Mouse (Mus musculus): Measurements from ENCODE around the gene Crb1.
"Not testable (repeated sequence)": the region's sequence is repeated elsewhere in the genome, so short reads cannot be mapped to it uniquely, and the experiment has no call there.

Crb1 gene

GRCm38 (mm10) chr1:139328811-139329210 is 48.1 kb downstream of the Crb1 start:
- no peak for DNase-seq (ENCODE audit: extremely low spot score, low spot score)

GRCm38 (mm10) chr1:139328286-139328685 is 48.6 kb downstream of the Crb1 start:
- no peak for DNase-seq (ENCODE audit: extremely low spot score, low spot score)

DNA sequence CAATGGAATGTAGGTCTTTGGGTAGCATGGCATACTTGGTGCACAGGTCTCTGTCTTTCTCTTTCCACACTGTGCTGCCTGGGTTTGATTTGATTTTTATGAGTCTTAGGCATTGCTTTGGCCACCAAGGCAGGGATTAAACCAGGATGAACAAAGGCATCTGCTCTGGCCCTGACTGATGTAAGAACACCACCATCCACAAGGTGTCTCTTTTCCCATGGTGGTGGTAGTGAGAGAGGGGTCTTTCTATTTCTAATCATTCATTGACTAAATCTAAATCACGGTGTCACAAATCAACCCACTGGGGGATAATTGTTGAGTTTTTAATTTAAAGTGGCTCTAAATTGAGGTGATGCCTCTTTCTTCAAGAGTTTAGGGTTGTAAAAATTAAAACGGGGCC is 51.5 kb downstream of the Crb1 start:
- no peak for DNase-seq (ENCODE audit: extremely low spot score, low spot score)

DNA sequence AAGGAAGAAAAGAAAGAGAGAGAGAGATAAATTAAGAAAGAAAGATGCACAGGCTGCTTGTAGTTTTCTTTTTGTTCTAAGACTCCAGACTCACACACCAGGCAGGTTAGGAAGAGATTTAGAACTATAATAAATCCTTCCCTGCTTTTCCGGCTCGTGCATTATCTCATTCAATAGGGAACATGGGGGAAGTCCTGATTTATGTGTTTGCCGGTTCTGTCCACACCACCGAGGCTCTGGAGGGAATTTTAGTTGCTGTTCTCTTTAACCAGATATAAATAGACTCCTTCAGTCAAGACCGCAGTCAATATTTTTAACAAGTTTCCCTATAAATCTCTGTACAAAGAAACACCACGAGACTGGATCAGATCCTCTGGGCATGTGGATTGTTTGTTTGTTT is 57.1 kb downstream of the Crb1 start:
- DNase-seq (ENCODE audit: extremely low spot score, low spot score) = no peak

GRCm38 (mm10) chr1:139314297-139314874 is 62.5 kb downstream of the Crb1 start:
- DNase-seq (ENCODE audit: extremely low spot score, low spot score) = no peak

DNA sequence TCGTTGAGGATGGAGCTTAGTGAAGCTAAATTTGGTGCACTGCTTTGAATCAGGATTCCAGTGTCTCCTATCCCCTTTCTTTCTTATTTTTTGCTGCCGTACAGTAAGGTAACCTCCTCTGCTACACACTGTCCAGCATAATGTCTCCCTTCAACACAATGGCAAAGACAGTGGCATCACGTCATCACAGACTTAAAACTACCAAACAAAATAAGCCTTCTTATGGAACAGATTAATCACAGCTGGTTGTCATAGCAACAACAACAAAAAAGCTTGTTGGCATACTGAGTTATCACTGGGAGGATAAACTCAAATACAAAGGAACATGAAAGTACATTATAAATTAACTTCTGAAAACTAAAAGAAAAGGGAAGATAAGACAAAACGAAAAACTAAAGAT is 68.0 kb downstream of the Crb1 start:
- no peak for DNase-seq (ENCODE audit: extremely low spot score, low spot score)

GRCm38 (mm10) chr1:139302519-139302918 is 74.4 kb downstream of the Crb1 start:
- not testable (repeated sequence) for DNase-seq (ENCODE audit: extremely low spot score, low spot score)

GRCm38 (mm10) chr1:139301830-139302229 is 75.1 kb downstream of the Crb1 start:
- DNase-seq (ENCODE audit: extremely low spot score, low spot score) = no peak

- no peak for DNase-seq (ENCODE audit: extremely low spot score, low spot score)
Measured at GRCm38 (mm10) chr1:139292023-139292422, 84.9 kb downstream of the Crb1 start.

- DNase-seq (ENCODE audit: extremely low spot score, low spot score) = no peak
Measured at GRCm38 (mm10) chr1:139291593-139291992, 85.3 kb downstream of the Crb1 start.

GRCm38 (mm10) chr1:139276619-139277320 is 100.1 kb downstream of the Crb1 start:
- no peak for DNase-seq (ENCODE audit: extremely low spot score, low spot score)

DNA sequence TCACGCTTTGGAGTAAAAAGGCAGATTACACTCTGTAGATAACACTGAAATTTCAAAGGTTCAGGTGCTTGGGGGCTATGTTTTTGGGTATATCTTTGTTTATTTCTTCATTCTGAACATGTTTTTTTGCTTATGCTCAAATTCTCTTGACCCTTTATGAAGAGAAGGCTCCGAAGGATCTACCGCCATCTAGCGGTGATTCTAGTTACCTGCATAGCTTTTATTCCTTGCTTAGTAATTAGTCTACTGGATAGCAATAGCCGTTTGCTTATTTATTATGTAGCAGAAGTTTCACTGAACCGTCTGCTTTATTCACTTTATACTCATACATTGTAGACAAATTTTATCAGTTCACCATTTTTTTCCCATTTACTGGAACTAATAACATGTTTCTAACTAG is 109.1 kb downstream of the Crb1 start:
- no peak for DNase-seq (ENCODE audit: extremely low spot score, low spot score)

- DNase-seq (ENCODE audit: extremely low spot score, low spot score) = no peak
Measured at GRCm38 (mm10) chr1:139264245-139264644, 112.7 kb downstream of the Crb1 start.

DNA sequence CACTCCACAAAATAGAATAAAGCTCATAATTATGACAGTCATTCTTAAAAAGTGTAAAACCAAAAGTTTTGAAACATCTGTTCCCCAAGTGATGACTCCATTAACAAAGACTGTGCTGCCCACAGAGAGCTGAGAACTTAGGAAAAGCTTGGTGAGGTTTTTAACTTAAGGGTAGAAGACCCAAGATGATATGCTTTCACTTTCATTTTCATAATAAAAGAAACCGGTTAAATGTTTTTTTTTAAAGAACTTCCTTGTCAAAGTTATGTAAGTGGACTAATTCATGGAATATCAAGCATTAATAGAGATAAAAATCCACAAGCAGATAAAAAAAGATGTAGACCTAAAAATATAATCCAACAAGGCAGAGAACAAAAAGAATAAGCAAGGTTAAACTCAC is 113.7 kb downstream of the Crb1 start:
- DNase-seq (ENCODE audit: extremely low spot score, low spot score) = no peak

DNA sequence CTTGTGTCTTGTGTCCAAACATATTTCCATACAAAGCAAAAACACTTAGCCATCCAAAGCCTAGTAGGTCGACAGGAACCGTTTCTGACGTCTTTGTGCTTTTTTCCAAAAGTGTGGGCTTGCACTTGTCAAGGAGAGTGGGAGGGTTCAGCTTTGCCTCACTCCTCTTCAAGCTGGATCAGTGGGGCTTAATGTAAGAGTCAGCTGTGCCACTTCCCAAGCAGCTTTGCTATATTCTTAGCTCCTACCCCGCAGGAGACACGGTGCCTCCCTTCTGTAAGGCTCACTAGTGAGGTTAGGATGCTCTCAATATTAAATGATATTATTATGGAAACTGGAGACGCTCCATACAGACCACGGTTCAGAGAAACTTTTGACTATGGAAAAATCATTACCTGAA is 121.3 kb downstream of the Crb1 start:
- DNase-seq (ENCODE audit: extremely low spot score, low spot score) = no peak

- DNase-seq (ENCODE audit: extremely low spot score, low spot score) = no peak
Measured at GRCm38 (mm10) chr1:139252041-139252440, 124.9 kb downstream of the Crb1 start.

GRCm38 (mm10) chr1:139249159-139249558 is 127.7 kb downstream of the Crb1 start:
- DNase-seq (ENCODE audit: extremely low spot score, low spot score) = no peak

GRCm38 (mm10) chr1:139246723-139247380 is 130.0 kb downstream of the Crb1 start:
- no peak for DNase-seq (ENCODE audit: extremely low spot score, low spot score)

DNA sequence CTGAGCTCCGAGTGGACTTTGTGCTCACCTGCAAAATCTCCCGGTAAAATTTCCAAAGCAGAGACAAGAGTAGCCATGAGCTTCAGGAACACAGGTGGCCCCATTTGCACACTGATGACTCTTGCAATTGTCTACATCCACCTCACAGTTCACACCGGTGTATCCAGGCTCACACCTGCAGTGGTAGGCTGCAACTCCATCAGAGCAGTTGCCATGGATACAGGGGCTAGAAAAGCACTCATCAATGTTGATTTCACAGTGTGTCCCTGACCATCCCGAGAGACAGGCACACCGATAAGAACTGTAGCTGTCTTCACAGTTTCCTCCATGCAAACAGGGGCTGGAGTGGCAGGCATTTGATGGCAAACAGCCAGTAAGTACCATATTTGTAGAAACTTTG is 140.1 kb downstream of the Crb1 start:
- DNase-seq (ENCODE audit: extremely low spot score, low spot score) = no peak

DNA sequence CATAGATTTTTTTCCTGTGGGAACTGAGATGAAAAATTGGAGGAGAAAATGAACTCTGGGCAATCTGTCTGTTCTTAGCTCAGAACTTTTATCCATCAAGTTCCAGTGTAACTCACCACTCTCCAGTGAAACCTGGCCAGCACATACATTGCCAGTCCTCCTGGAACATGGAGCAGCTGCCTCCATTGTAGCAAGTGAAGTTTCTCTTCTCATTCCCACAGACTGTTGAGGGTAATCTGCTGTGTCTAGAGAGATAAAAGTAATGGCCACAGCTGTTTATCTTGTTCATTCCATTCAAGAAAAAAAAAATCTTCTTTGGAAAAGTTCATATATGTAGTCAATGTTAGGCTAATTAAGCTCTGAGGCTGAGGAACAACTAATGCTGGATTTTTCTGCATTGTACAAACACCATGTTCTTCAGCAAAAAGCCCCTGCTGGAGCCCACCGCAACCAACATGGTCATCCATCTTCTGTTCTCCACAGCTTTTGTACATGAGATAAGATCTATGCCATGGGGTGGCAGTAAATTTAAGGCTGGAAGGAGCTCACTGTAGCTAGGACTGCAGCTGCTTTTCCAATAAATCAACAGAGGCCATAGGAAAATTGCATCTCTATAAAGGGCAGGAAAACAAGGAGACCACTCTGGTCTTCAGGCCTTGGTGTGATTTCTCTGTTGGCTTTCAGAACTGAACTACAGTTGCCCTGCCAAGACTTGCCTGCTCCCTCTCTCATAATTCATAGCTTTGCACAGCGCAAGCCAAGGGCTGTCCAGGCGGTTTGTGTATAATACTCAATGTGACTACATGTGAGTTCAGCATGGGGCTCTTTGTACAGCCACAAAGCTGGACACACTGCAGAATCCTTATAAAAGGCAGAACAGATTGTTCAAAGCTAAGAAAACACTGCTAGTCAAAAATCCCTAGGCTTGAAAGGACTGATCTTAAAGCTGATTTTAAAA is 142.0 kb downstream of the Crb1 start:
- no peak for DNase-seq (ENCODE audit: extremely low spot score, low spot score)

DNA sequence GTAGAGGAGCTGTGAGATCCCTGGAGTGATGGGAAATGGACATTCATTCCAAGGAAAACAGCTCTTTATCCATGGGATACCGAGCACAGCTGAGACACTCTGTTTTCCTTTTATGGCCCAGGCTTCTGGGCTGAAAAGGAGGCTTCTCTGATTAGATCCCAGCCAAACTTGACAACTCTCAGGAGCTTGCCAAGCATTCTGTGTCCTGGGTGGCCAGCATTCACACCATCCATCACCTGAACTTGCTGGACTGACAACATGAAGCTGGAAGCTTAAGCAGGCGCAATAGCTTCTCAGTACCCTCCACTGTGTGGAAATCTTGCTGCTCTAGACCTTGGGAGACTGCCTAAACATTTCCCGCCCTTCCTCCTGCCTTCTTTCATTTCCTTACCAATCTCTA is 144.3 kb downstream of the Crb1 start:
- no peak for DNase-seq (ENCODE audit: extremely low spot score, low spot score)
